In the genomic region with DNA sequence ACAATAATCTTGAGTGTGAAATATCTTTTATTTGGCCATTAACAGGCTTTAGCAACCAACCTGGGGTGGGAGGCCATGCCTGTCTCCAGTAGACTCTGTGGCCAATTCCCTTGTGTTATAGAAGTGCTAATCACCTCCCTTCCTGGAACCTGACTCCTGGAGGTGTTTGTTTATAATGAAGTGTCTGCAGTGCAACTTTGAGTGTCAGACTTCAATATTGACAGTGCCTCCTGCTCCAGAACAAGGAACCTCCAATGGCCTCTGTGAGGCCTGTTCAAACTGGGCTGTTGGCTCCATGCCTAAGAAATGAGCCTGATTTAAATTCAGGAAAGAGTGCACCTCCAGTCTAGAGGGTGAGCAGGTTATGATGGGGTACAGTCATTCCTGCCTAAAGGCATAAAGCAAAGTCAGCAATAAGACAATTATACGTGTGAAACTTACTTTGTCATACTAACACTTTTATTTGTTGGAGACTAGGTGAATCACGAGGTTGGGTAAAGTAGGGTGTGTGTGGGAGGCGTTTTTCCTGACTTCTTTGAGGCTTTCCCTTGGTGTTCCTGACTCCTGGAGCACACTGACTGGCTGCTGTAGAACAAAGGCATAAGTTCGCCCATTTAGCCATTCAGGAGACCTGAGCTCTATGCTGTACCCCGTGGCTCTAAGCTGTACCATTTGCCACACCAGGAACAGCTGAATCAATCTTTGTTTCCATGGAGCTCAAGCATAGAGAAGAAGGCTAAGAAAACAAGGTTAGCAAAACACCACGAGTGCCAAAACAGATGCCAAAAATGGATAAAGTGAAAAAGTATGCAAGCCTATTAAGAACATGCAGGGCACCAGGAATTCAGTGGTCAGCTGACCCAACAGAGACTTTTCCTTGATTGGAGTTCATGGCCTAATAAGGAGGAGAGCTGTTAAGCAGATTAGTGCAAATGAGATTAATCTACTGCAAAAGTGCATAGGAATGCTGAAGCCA, we compare ENCODE assay signal across 15 mouse cellular contexts.
DNase-seq lines count a peak whose midpoint lies in the region; ATAC-seq and TF ChIP-seq lines count a peak whose summit lies in the region.
"Had no signal": no experiment of that assay in that cellular context is flagged by ENCODE, and none has a peak within 500 bp of the region (broad histone marks: within the 10 kb centered on the region; RNA-seq: fewer than 3 reads in every experiment).

No protein-coding gene starts in this region.

- no peak for TF ChIP-seq CTCF in Patski (IDR thresholded peaks at IDR 0.05)

- H3K36me3 ChIP-seq in limb, embryonic 14.5 days (ENCODE audit: control insufficient read depth, insufficient read depth, low read length) = no peaks in the 10 kb centered on the region
- H3K36me3 ChIP-seq in heart, embryonic 11.5 days (ENCODE audit: control insufficient read depth, insufficient read depth, low read length) = no peaks in the 10 kb centered on the region
- H3K36me3 ChIP-seq: heart, embryonic 13.5 days; limb, embryonic 15.5 days had no signal

- H3K27ac ChIP-seq in limb, embryonic 14.5 days (replicated peaks; ENCODE audit: low read depth, low read length) = no peak overlapping the region
- no peak overlapping the region for H3K27ac ChIP-seq in heart, embryonic 11.5 days (ENCODE audit: low read depth, low read length)
- H3K27ac ChIP-seq: heart, embryonic 13.5 days; limb, embryonic 15.5 days; macrophage had no signal

- no peak overlapping the region for H3K9ac ChIP-seq in limb, embryonic 14.5 days (ENCODE audit: low read depth, low read length, severe bottlenecking)
- no peak overlapping the region for H3K9ac ChIP-seq in heart, embryonic 11.5 days (ENCODE audit: low read depth, low read length)
- H3K9ac ChIP-seq: heart, embryonic 13.5 days; limb, embryonic 15.5 days had no signal

- 66% methylated on average over 6 of the region's 6 CpGs for WGBS in limb, embryonic 14.5 days
- 76% methylated on average over 6 of the region's 6 CpGs for WGBS in heart, embryonic 11.5 days (ENCODE audit: insufficient replicate concordance)

- H3K4me3 ChIP-seq in limb, embryonic 14.5 days (replicated peaks; ENCODE audit: low read length) = no peak overlapping the region
- H3K4me3 ChIP-seq in heart, embryonic 11.5 days (ENCODE audit: low read depth, low read length) = no peak overlapping the region
- H3K4me3 ChIP-seq: heart, embryonic 13.5 days; limb, embryonic 15.5 days had no signal

- H3K4me1 ChIP-seq in limb, embryonic 14.5 days (ENCODE audit: control insufficient read depth, insufficient read depth, low read length) = no peaks in the 10 kb centered on the region
- no peaks in the 10 kb centered on the region for H3K4me1 ChIP-seq in heart, embryonic 11.5 days (ENCODE audit: control insufficient read depth, insufficient read depth, low read length)

- POLR2A ChIA-PET in Patski (lab: Charles Lee) = no interaction called here

- no peak overlapping the region for H3K4me2 ChIP-seq in limb, embryonic 14.5 days (replicated peaks; ENCODE audit: low read depth, low read length, severe bottlenecking)
- H3K4me2 ChIP-seq in heart, embryonic 11.5 days = no peak overlapping the region
- H3K4me2 ChIP-seq: heart, embryonic 13.5 days; limb, embryonic 15.5 days had no signal

- H3K27me3 ChIP-seq in Patski = no peaks in the 10 kb centered on the region
- no peaks in the 10 kb centered on the region for H3K27me3 ChIP-seq in limb, embryonic 14.5 days (ENCODE audit: control insufficient read depth, insufficient read depth, low read length)
- H3K27me3 ChIP-seq in heart, embryonic 11.5 days (ENCODE audit: control insufficient read depth, insufficient read depth, low read length) = no peaks in the 10 kb centered on the region
- H3K27me3 ChIP-seq: heart, embryonic 13.5 days; limb, embryonic 15.5 days had no signal

- no peak for ATAC-seq in Patski
- ATAC-seq in limb, embryonic 14.5 days (ENCODE audit: low FRiP score, low read depth) = peak; percentile 41; the same call in 1 of the 2 replicates
- no peak for ATAC-seq in granulocyte monocyte progenitor cell, adult 5-6 weeks (replicated peaks; ENCODE audit: poor library complexity, severe bottlenecking)
- ATAC-seq in erythroblast, adult 5-6 weeks (replicated peaks; ENCODE audit: low FRiP score, poor library complexity, severe bottlenecking) = no peak
- no peak for ATAC-seq in heart, embryonic 11.5 days (replicated peaks; ENCODE audit: insufficient number of reproducible peaks, low FRiP score, low TSS enrichment)

- H3K9me3 ChIP-seq in limb, embryonic 14.5 days (ENCODE audit: control insufficient read depth, low read length) = no peaks in the 10 kb centered on the region
- H3K9me3 ChIP-seq in heart, embryonic 11.5 days (replicated peaks; ENCODE audit: control insufficient read depth, low read length) = no peaks in the 10 kb centered on the region
- H3K9me3 ChIP-seq: heart, embryonic 13.5 days; limb, embryonic 15.5 days had no signal

- TF ChIP-seq POLR2A in limb, embryonic 14.5 days (IDR thresholded peaks at IDR 0.05; ENCODE audit: borderline replicate concordance, extremely low read depth, insufficient read depth, insufficient read length) = no peak

- CTCF ChIA-PET in Patski (lab: Charles Lee) = no interaction called here

- in situ Hi-C loops in Patski (cut with MboI; ENCODE audit: low pct_unique_long_range_greater_than_20kb) = no loop called here

- peak; percentile 2 to 4 for DNase-seq in kidney, postnatal 36 days
- DNase-seq in kidney, adult 18-20 months = no peak
- peak; percentile 9 for DNase-seq in Patski (ENCODE audit: low read depth, low spot score)
- no peak for DNase-seq in limb, embryonic 14.5 days (ENCODE audit: low spot score)
- peak; percentile 38 for DNase-seq in lung, postnatal 25 days (ENCODE audit: low spot score)
- DNase-seq: adrenal gland, adult 8-10 months; cerebellum, adult 8-10 months; embryo, embryonic 11 days; midbrain, embryonic 14.5 days had no signal

Comparison
In these comparisons a context has a peak if more than half of its experiments do, and no peak if none do; other contexts are left out.
1. DNase-seq: peak in kidney, postnatal 36 days (2 of 2), Patski (single experiment) and lung, postnatal 25 days (single experiment); none in kidney, adult 18-20 months (single experiment) and limb, embryonic 14.5 days (single experiment).